Mouse (Mus musculus) retina, embryonic 14.5 days (tissue): ENCODE results near the gene Ap5z1.
A peak's percentile ranks its signal among the peaks of the same experiment; 100 is the strongest.

Source experiments
- DNase-seq: peaks from one replicate; pipeline ENCODE4 v3.0.0-alpha.2; 2015; ENCODE audit warnings: low spot score

Ap5z1 gene

GRCm38 (mm10) chr5:142521195-142521866 is 57.6 kb downstream of the Ap5z1 start:
- DNase-seq = no peak

- peak; percentile 79 for DNase-seq
These were observed 61.1 kb downstream of the Ap5z1 start for GRCm38 (mm10) chr5:142524711-142525464.
